Mouse (Mus musculus) lung, postnatal 0 days (tissue): ENCODE results near the gene Sgms1.
A peak's percentile ranks its signal among the peaks of the same experiment; 100 is the strongest.

ENCODE experiments used
- CTCF ChIP-seq: IDR thresholded peaks from 2 replicates; pipeline ENCODE4 v1.5.1; 2016; ENCODE audit warnings: antibody characterized with exemption, mild to moderate bottlenecking
- EP300 ChIP-seq: IDR thresholded peaks from 2 replicates; pipeline ENCODE4 v1.6.1; 2016; ENCODE audit warnings: antibody characterized with exemption, mild to moderate bottlenecking, control low read depth

GRCm38 (mm10) chr19:32310483-32310882 is 79.0 kb downstream of the Sgms1 start:
- TF ChIP-seq CTCF (peak; percentile 23; the same call in 1 of the 2 replicates), EP300 (no peak)
